Mouse (Mus musculus): ENCODE data around the gene Bahcc1. TPM values are rescaled to one million over a fixed set of nuclear protein-coding genes. Genes with fewer than 3 reads are reported as not detected.

The Bahcc1 gene
- polyA plus RNA-seq, 2 experiments: 0.75 to 1.6 TPM

GRCm38 (mm10) chr11:120335431-120336021 lies 102.8 kb downstream of the Bahcc1 start:
- no peak for DNase-seq (ENCODE audit: low read depth in 3 of 3, low spot score in 3 of 3)
- Histone ChIP-seq H3K4me3 (ENCODE audit: insufficient read depth in 1 of 2, low read depth in 2 of 2, low read length in 2 of 2) (no peak overlapping the region), H3K27me3 (ENCODE audit: control insufficient read depth, insufficient read depth, low read length) (no peaks in the 10 kb centered on the region), H3K27ac (no peak overlapping the region), H3K9me3 (ENCODE audit: control insufficient read depth, low read length) (no peaks in the 10 kb centered on the region), H3K36me3 (replicated peaks; ENCODE audit: control insufficient read depth, insufficient read depth, low read depth) (no peaks in the 10 kb centered on the region), H3K4me1 (replicated peaks; ENCODE audit: control insufficient read depth in 2 of 2, insufficient read depth in 2 of 2, low read length in 1 of 2) (peaks cover 0 to 7% of the 10 kb centered on the region in 2 experiments; a peak in 3 of 4 replicates), H3K4me2 (ENCODE audit: low read depth) (no peak overlapping the region), H3K9ac (replicated peaks) (no peak overlapping the region)
- whole genome bisulfite sequencing (ENCODE audit: insufficient replicate concordance): 62% methylated on average over 6 of the region's 6 CpGs
- ATAC-seq (ENCODE audit: insufficient read depth): no peak
- no peak for TF ChIP-seq CTCF (IDR thresholded peaks at IDR 0.05; ENCODE audit: low read depth)
- no peak for TF ChIP-seq EP300 (IDR thresholded peaks at IDR 0.05; ENCODE audit: low read depth)

- Histone ChIP-seq H3K4me1 (replicated peaks; ENCODE audit: control insufficient read depth in 2 of 2, insufficient read depth in 2 of 2, low read length in 1 of 2) (peaks cover 0 to 7% of the 10 kb centered on the region in 2 experiments; a peak in 3 of 4 replicates), H3K9ac (replicated peaks) (no peak overlapping the region), H3K4me3 (ENCODE audit: insufficient read depth in 1 of 2, low read depth in 2 of 2, low read length in 2 of 2) (no peak overlapping the region), H3K4me2 (ENCODE audit: low read depth) (no peak overlapping the region), H3K9me3 (ENCODE audit: control insufficient read depth, low read length) (no peaks in the 10 kb centered on the region), H3K27ac (no peak overlapping the region), H3K36me3 (replicated peaks; ENCODE audit: control insufficient read depth, insufficient read depth, low read depth) (no peaks in the 10 kb centered on the region), H3K27me3 (ENCODE audit: control insufficient read depth, insufficient read depth, low read length) (no peaks in the 10 kb centered on the region)
- ATAC-seq (ENCODE audit: insufficient read depth) (no peak), DNase-seq (ENCODE audit: low read depth in 3 of 3, low spot score in 3 of 3) (no peak)
- TF ChIP-seq EP300 (IDR thresholded peaks at IDR 0.05; ENCODE audit: low read depth): no peak
- TF ChIP-seq CTCF (IDR thresholded peaks at IDR 0.05; ENCODE audit: low read depth): peak; percentile 55
- 30% methylated on average over 2 of the region's 2 CpGs for WGBS (ENCODE audit: insufficient replicate concordance)
These were observed 104.7 kb downstream of the Bahcc1 start for GRCm38 (mm10) chr11:120337447-120337846.

- H3K9ac ChIP-seq (replicated peaks): no peak overlapping the region
- peaks cover 0 to 7% of the 10 kb centered on the region in 2 experiments; a peak in 3 of 4 replicates for H3K4me1 ChIP-seq (replicated peaks; ENCODE audit: control insufficient read depth in 2 of 2, insufficient read depth in 2 of 2, low read length in 1 of 2)
- WGBS (ENCODE audit: insufficient replicate concordance): 55% methylated on average over 3 of the region's 3 CpGs
These were observed 106.0 kb downstream of the Bahcc1 start for GRCm38 (mm10) chr11:120338786-120339185.

GRCm38 (mm10) chr11:120339978-120340513 lies 107.3 kb downstream of the Bahcc1 start:
- DNase-seq (ENCODE audit: low read depth in 3 of 3, low spot score in 3 of 3): no peak
- 27% methylated on average over 10 of the region's 10 CpGs for WGBS (ENCODE audit: insufficient replicate concordance)

More at GRCm38 (mm10) chr11:120338786-120339185, 106.0 kb downstream of the Bahcc1 start:
- Histone ChIP-seq H3K9me3 (ENCODE audit: control insufficient read depth, low read length) (no peaks in the 10 kb centered on the region), H3K4me3 (ENCODE audit: insufficient read depth in 1 of 2, low read depth in 2 of 2, low read length in 2 of 2) (no peak overlapping the region), H3K27ac (no peak overlapping the region), H3K27me3 (ENCODE audit: control insufficient read depth, insufficient read depth, low read length) (no peaks in the 10 kb centered on the region), H3K4me2 (ENCODE audit: low read depth) (no peak overlapping the region), H3K36me3 (replicated peaks; ENCODE audit: control insufficient read depth, insufficient read depth, low read depth) (no peaks in the 10 kb centered on the region)
- ATAC-seq (ENCODE audit: insufficient read depth) (no peak), DNase-seq (ENCODE audit: low read depth in 3 of 3, low spot score in 3 of 3) (no peak)
- TF ChIP-seq EP300 (IDR thresholded peaks at IDR 0.05; ENCODE audit: low read depth) (no peak), CTCF (IDR thresholded peaks at IDR 0.05; ENCODE audit: low read depth) (no peak; the same call in 1 of the 2 replicates)

GRCm38 (mm10) chr11:120341661-120342060 lies 108.9 kb downstream of the Bahcc1 start:
- WGBS (ENCODE audit: insufficient replicate concordance): 81% methylated on average over 4 of the region's 4 CpGs
- TF ChIP-seq EP300 (IDR thresholded peaks at IDR 0.05; ENCODE audit: low read depth) (no peak), CTCF (IDR thresholded peaks at IDR 0.05; ENCODE audit: low read depth) (no peak)
- Histone ChIP-seq H3K9me3 (ENCODE audit: control insufficient read depth, low read length) (no peaks in the 10 kb centered on the region), H3K4me1 (replicated peaks; ENCODE audit: control insufficient read depth in 2 of 2, insufficient read depth in 2 of 2, low read length in 1 of 2) (peaks cover 0 to 10% of the 10 kb centered on the region in 2 experiments; a peak in 3 of 4 replicates), H3K4me2 (ENCODE audit: low read depth) (no peak overlapping the region), H3K4me3 (ENCODE audit: insufficient read depth in 1 of 2, low read depth in 2 of 2, low read length in 2 of 2) (no peak overlapping the region), H3K36me3 (replicated peaks; ENCODE audit: control insufficient read depth, insufficient read depth, low read depth) (peaks cover 10% of the 10 kb centered on the region), H3K9ac (replicated peaks) (no peak overlapping the region), H3K27ac (no peak overlapping the region), H3K27me3 (ENCODE audit: control insufficient read depth, insufficient read depth, low read length) (no peaks in the 10 kb centered on the region)
- ATAC-seq (ENCODE audit: insufficient read depth): no peak
- DNase-seq (ENCODE audit: low read depth in 3 of 3, low spot score in 3 of 3): no peak

More at GRCm38 (mm10) chr11:120339978-120340513, 107.3 kb downstream of the Bahcc1 start:
- H3K4me3 ChIP-seq (ENCODE audit: insufficient read depth in 1 of 2, low read depth in 2 of 2, low read length in 2 of 2): no peak overlapping the region
- peaks cover 0 to 7% of the 10 kb centered on the region in 2 experiments; a peak in 3 of 4 replicates for H3K4me1 ChIP-seq (replicated peaks; ENCODE audit: control insufficient read depth in 2 of 2, insufficient read depth in 2 of 2, low read length in 1 of 2)
- no peaks in the 10 kb centered on the region for H3K9me3 ChIP-seq (ENCODE audit: control insufficient read depth, low read length)
- TF ChIP-seq CTCF (IDR thresholded peaks at IDR 0.05; ENCODE audit: low read depth) (no peak), EP300 (IDR thresholded peaks at IDR 0.05; ENCODE audit: low read depth) (no peak)
- no peaks in the 10 kb centered on the region for H3K27me3 ChIP-seq (ENCODE audit: control insufficient read depth, insufficient read depth, low read length)
- H3K27ac ChIP-seq: no peak overlapping the region
- no peak overlapping the region for H3K9ac ChIP-seq (replicated peaks)
- peak overlapping the region; percentile 18; the same call in 1 of the 2 replicates for H3K4me2 ChIP-seq (ENCODE audit: low read depth)
- peak; percentile 48; the same call in 1 of the 2 replicates for ATAC-seq (ENCODE audit: insufficient read depth)
- 0 out of 2 replicates have a peak, but pooled peaks cover 1% of the 10 kb centered on the region for H3K36me3 ChIP-seq (replicated peaks; ENCODE audit: control insufficient read depth, insufficient read depth, low read depth)

Small RNA genes within 50 kb of the gene (microRNA-seq; reads per million reads assigned to microRNA genes)
- not detected for gene Gm47297

Other genes starting within 250 kb of the Bahcc1 start
- 0.45 and 0.57 TPM in 2 replicates for gene Aatk, start 185.8 kb upstream of the Bahcc1 start, polyA plus RNA-seq (2012; rRNA removed)
- 0.13 and 0.27 TPM in 2 replicates for gene Aatk, start 185.8 kb upstream of the Bahcc1 start, polyA plus RNA-seq (2014; fragmentation: Nextera tagmentation; extraction: Ambion mirVana)
- 2.3 and 4.4 TPM in 2 replicates for gene Cep131, start 146.1 kb upstream of the Bahcc1 start, polyA plus RNA-seq (2012; rRNA removed)
- gene Cep131, start 146.1 kb upstream of the Bahcc1 start, polyA plus RNA-seq (2014; fragmentation: Nextera tagmentation; extraction: Ambion mirVana): 2.4 and 2.7 TPM in 2 replicates
- gene Tepsin, start 134.2 kb upstream of the Bahcc1 start, polyA plus RNA-seq (2012; rRNA removed): 11.0 and 12.7 TPM in 2 replicates
- gene Tepsin, start 134.2 kb upstream of the Bahcc1 start, polyA plus RNA-seq (2014; fragmentation: Nextera tagmentation; extraction: Ambion mirVana): 4.2 and 4.4 TPM in 2 replicates
- gene Ndufaf8, start 134.0 kb upstream of the Bahcc1 start, polyA plus RNA-seq (2012; rRNA removed): 20.3 and 30.3 TPM in 2 replicates
- gene Ndufaf8, start 134.0 kb upstream of the Bahcc1 start, polyA plus RNA-seq (2014; fragmentation: Nextera tagmentation; extraction: Ambion mirVana): 52.9 and 57.5 TPM in 2 replicates
- 15.9 and 21.0 TPM in 2 replicates for gene Slc38a10, start 81.6 kb upstream of the Bahcc1 start, polyA plus RNA-seq (2012; rRNA removed)
- gene Slc38a10, start 81.6 kb upstream of the Bahcc1 start, polyA plus RNA-seq (2014; fragmentation: Nextera tagmentation; extraction: Ambion mirVana): 21.8 and 23.3 TPM in 2 replicates
- gene Actg1, start 115.6 kb downstream of the Bahcc1 start, polyA plus RNA-seq (2012; rRNA removed): 256 and 265 TPM in 2 replicates
- gene Actg1, start 115.6 kb downstream of the Bahcc1 start, polyA plus RNA-seq (2014; fragmentation: Nextera tagmentation; extraction: Ambion mirVana): 451 and 544 TPM in 2 replicates
- not detected in 2 replicates for gene Fscn2, start 128.6 kb downstream of the Bahcc1 start, polyA plus RNA-seq (2012; rRNA removed)
- gene Fscn2, start 128.6 kb downstream of the Bahcc1 start, polyA plus RNA-seq (2014; fragmentation: Nextera tagmentation; extraction: Ambion mirVana): not detected in 2 replicates
- 5.3 and 6.3 TPM in 2 replicates for gene Faap100, start 145.8 kb downstream of the Bahcc1 start, polyA plus RNA-seq (2012; rRNA removed)
- 4.5 and 5.4 TPM in 2 replicates for gene Faap100, start 145.8 kb downstream of the Bahcc1 start, polyA plus RNA-seq (2014; fragmentation: Nextera tagmentation; extraction: Ambion mirVana)
- 17.9 and 21.1 TPM in 2 replicates for gene Nploc4, start 204.8 kb downstream of the Bahcc1 start, polyA plus RNA-seq (2012; rRNA removed)
- gene Nploc4, start 204.8 kb downstream of the Bahcc1 start, polyA plus RNA-seq (2014; fragmentation: Nextera tagmentation; extraction: Ambion mirVana): 21.2 and 22.2 TPM in 2 replicates
- not detected in 2 replicates for gene Tspan10, start 209.7 kb downstream of the Bahcc1 start, polyA plus RNA-seq (2012; rRNA removed)
- gene Tspan10, start 209.7 kb downstream of the Bahcc1 start, polyA plus RNA-seq (2014; fragmentation: Nextera tagmentation; extraction: Ambion mirVana): not detected in 2 replicates
- 0.19 and 0.25 TPM in 2 replicates for gene Pde6g, start 220.6 kb downstream of the Bahcc1 start, polyA plus RNA-seq (2012; rRNA removed)
- gene Pde6g, start 220.6 kb downstream of the Bahcc1 start, polyA plus RNA-seq (2014; fragmentation: Nextera tagmentation; extraction: Ambion mirVana): 0.15 and 0.23 TPM in 2 replicates
- gene Oxld1, start 225.1 kb downstream of the Bahcc1 start, polyA plus RNA-seq (2012; rRNA removed): 5.3 and 5.8 TPM in 2 replicates
- 8.0 and 8.4 TPM in 2 replicates for gene Oxld1, start 225.1 kb downstream of the Bahcc1 start, polyA plus RNA-seq (2014; fragmentation: Nextera tagmentation; extraction: Ambion mirVana)
- 13.7 and 15.9 TPM in 2 replicates for gene Ccdc137, start 225.2 kb downstream of the Bahcc1 start, polyA plus RNA-seq (2012; rRNA removed)
- gene Ccdc137, start 225.2 kb downstream of the Bahcc1 start, polyA plus RNA-seq (2014; fragmentation: Nextera tagmentation; extraction: Ambion mirVana): 11.0 and 11.1 TPM in 2 replicates
- 9.9 and 11.2 TPM in 2 replicates for gene Arl16, start 234.7 kb downstream of the Bahcc1 start, polyA plus RNA-seq (2012; rRNA removed)
- 11.3 and 13.0 TPM in 2 replicates for gene Arl16, start 234.7 kb downstream of the Bahcc1 start, polyA plus RNA-seq (2014; fragmentation: Nextera tagmentation; extraction: Ambion mirVana)